Mouse (Mus musculus) small intestine, adult 2 months (tissue): Measurements from ENCODE around the gene Slc38a6. TPM values are rescaled to one million over a fixed set of nuclear protein-coding genes. Genes with fewer than 3 reads are reported as not detected.
A peak's percentile ranks its signal among the peaks of the same experiment; 100 is the strongest.

Experiments
- H3K27ac ChIP-seq: fragments of 200-500 bp; 2 replicates; pipeline ENCODE4 v1.5.1; 2012; ENCODE audit warnings: low read depth, low read length, control low read depth, inconsistent platforms; ENCODE audit not compliant: insufficient read depth
- H3K27me3 ChIP-seq: fragments of 200-500 bp; 2 replicates; pipeline ENCODE4 v1.6.1; 2012; ENCODE audit warnings: mild to moderate bottlenecking, moderate library complexity, low read length, inconsistent platforms; ENCODE audit not compliant: control insufficient read depth, insufficient read depth
- H3K36me3 ChIP-seq: fragments of 200-500 bp; 2 replicates; pipeline ENCODE4 v1.6.1; 2012; ENCODE audit warnings: mild to moderate bottlenecking, low read length, control low read depth, inconsistent platforms; ENCODE audit not compliant: control insufficient read depth, insufficient read depth
- H3K4me1 ChIP-seq: fragments of 200-500 bp; 2 replicates; pipeline ENCODE4 v1.6.1; 2012; ENCODE audit warnings: low read length, inconsistent platforms, mixed read lengths; ENCODE audit not compliant: control insufficient read depth, insufficient read depth, insufficient read length
- H3K4me3 ChIP-seq: fragments of 200-500 bp; 2 replicates; pipeline ENCODE4 v1.5.1; 2012; ENCODE audit warnings: low read depth, mild to moderate bottlenecking, control low read depth, inconsistent platforms, low read length, moderate library complexity
- CTCF ChIP-seq: fragments of 200-500 bp; IDR thresholded peaks from 2 replicates; pipeline ENCODE4 v1.5.1; 2012; ENCODE audit warnings: low read depth, mild to moderate bottlenecking, control low read depth, inconsistent platforms, low read length, moderate library complexity, mixed read lengths; ENCODE audit not compliant: insufficient replicate concordance, insufficient read length; ENCODE audit errors: extremely low read depth
- POLR2A ChIP-seq: fragments of 200-500 bp; IDR thresholded peaks from 2 replicates; pipeline ENCODE4 v1.6.1; 2012; ENCODE audit warnings: low read depth, mild to moderate bottlenecking, control low read depth, inconsistent platforms, low read length, moderate library complexity
- WGBS: fragments of 180-500 bp; shearing (Covaris S2); methylation state at CpG from one replicate; pipeline ENCODE4 v1.1.7; 2018; 5-methylcytosine and 5-hydroxymethylcytosine counted together
- polyA plus RNA-seq: library from polyadenylated mRNA; depleted of rRNA; stranded (reverse); fragments of >200 nt; gene quantifications from 2 replicates; pipeline ENCODE4 v1.2.3, GENCODE M21; 2012

The Slc38a6 gene
- polyA plus RNA-seq, 1 experiment: 13.6 TPM

GRCm38 (mm10) chr12:73317706-73318686, 31.4 kb downstream of the Slc38a6 start:
- Histone ChIP-seq H3K27ac (no peak overlapping the region), H3K4me1 (no peaks in the 10 kb centered on the region), H3K36me3 (peaks cover 2% of the 10 kb centered on the region; the same call in 1 of the 2 replicates), H3K27me3 (no peaks in the 10 kb centered on the region), H3K4me3 (no peak overlapping the region)
- TF ChIP-seq POLR2A (no peak), CTCF (no peak)
- WGBS: 86% methylated on average over 7 of the region's 7 CpGs

- Histone ChIP-seq H3K4me3 (no peak overlapping the region), H3K36me3 (no peaks in the 10 kb centered on the region), H3K27ac (no peak overlapping the region), H3K27me3 (no peaks in the 10 kb centered on the region), H3K4me1 (no peaks in the 10 kb centered on the region)
- no peak for TF ChIP-seq CTCF
- no peak for TF ChIP-seq POLR2A
- 83% methylated on average over 8 of the region's 8 CpGs for WGBS
Observed at GRCm38 (mm10) chr12:73324180-73324586, 37.6 kb downstream of the Slc38a6 start.

GRCm38 (mm10) chr12:73324742-73325141, 38.2 kb downstream of the Slc38a6 start:
- Histone ChIP-seq H3K27me3 (no peaks in the 10 kb centered on the region), H3K36me3 (no peaks in the 10 kb centered on the region), H3K27ac (no peak overlapping the region), H3K4me3 (no peak overlapping the region), H3K4me1 (no peaks in the 10 kb centered on the region)
- 79% methylated on average over 1 of the region's 1 CpGs for WGBS
- no peak for TF ChIP-seq POLR2A
- peak; percentile 23; the same call in 1 of the 2 replicates for TF ChIP-seq CTCF

GRCm38 (mm10) chr12:73325181-73325580, 38.6 kb downstream of the Slc38a6 start:
- no peaks in the 10 kb centered on the region for H3K27me3 ChIP-seq
- TF ChIP-seq CTCF (no peak), POLR2A (no peak)
- no peaks in the 10 kb centered on the region for H3K36me3 ChIP-seq
- no peak overlapping the region for H3K27ac ChIP-seq
- no peak overlapping the region for H3K4me3 ChIP-seq
- no peaks in the 10 kb centered on the region for H3K4me1 ChIP-seq
- 62% methylated on average over 2 of the region's 2 CpGs for WGBS

- H3K4me3 ChIP-seq: no peak overlapping the region
- H3K27me3 ChIP-seq: no peaks in the 10 kb centered on the region
- H3K4me1 ChIP-seq: no peaks in the 10 kb centered on the region
- 49% methylated on average over 4 of the region's 4 CpGs for WGBS
- H3K27ac ChIP-seq: no peak overlapping the region
- TF ChIP-seq POLR2A (no peak), CTCF (no peak)
- no peaks in the 10 kb centered on the region for H3K36me3 ChIP-seq
Observed at GRCm38 (mm10) chr12:73325617-73326016, 39.0 kb downstream of the Slc38a6 start.

- 81% methylated on average over 3 of the region's 3 CpGs for WGBS
- TF ChIP-seq POLR2A (no peak), CTCF (no peak)
- H3K4me3 ChIP-seq: no peak overlapping the region
- H3K27ac ChIP-seq: no peak overlapping the region
- no peaks in the 10 kb centered on the region for H3K27me3 ChIP-seq
- no peaks in the 10 kb centered on the region for H3K36me3 ChIP-seq
- no peaks in the 10 kb centered on the region for H3K4me1 ChIP-seq
Observed at GRCm38 (mm10) chr12:73327381-73327780, 40.8 kb downstream of the Slc38a6 start.

GRCm38 (mm10) chr12:73328448-73329167, 42.0 kb downstream of the Slc38a6 start:
- H3K4me1 ChIP-seq: no peaks in the 10 kb centered on the region
- H3K4me3 ChIP-seq: no peak overlapping the region
- no peak overlapping the region for H3K27ac ChIP-seq
- H3K36me3 ChIP-seq: no peaks in the 10 kb centered on the region
- TF ChIP-seq CTCF (no peak), POLR2A (no peak)
- H3K27me3 ChIP-seq: no peaks in the 10 kb centered on the region
- 80% methylated on average over 4 of the region's 4 CpGs for whole genome bisulfite sequencing
